Mouse (Mus musculus) forebrain, embryonic 12.5 days (tissue): ENCODE measurements around the gene Erg. TPM values are rescaled to one million over a fixed set of nuclear protein-coding genes. Genes with fewer than 3 reads are reported as not detected.

Experiments
- ATAC-seq: fragments of 200-750 bp; cut with Nextera tagmentation; 2 replicates; pipeline ENCODE4 v1.8.0; 2017; ENCODE audit warnings: moderate TSS enrichment; ENCODE audit not compliant: low FRiP score
- H3K27ac ChIP-seq: fragments of 300-500 bp; sonication (generic); 2 replicates; pipeline ENCODE4 v1.5.1; 2016; ENCODE audit warnings: mild to moderate bottlenecking
- H3K27me3 ChIP-seq: fragments of 300-500 bp; sonication (generic); 2 replicates; pipeline ENCODE4 v1.6.1; 2016; ENCODE audit warnings: mild to moderate bottlenecking
- H3K36me3 ChIP-seq: fragments of 300-500 bp; sonication (generic); replicated peaks from 2 replicates; pipeline ENCODE4 v1.6.1; 2016; ENCODE audit warnings: mild to moderate bottlenecking
- H3K4me1 ChIP-seq: fragments of 300-500 bp; sonication (generic); 2 replicates; pipeline ENCODE4 v1.6.1; 2016
- H3K4me2 ChIP-seq: fragments of 300-500 bp; sonication (generic); 2 replicates; pipeline ENCODE4 v1.6.1; 2016; ENCODE audit warnings: mild to moderate bottlenecking, moderate library complexity
- H3K4me3 ChIP-seq: fragments of 300-500 bp; sonication (generic); replicated peaks from 2 replicates; pipeline ENCODE4 v1.5.1; 2016; ENCODE audit warnings: mild to moderate bottlenecking
- H3K9ac ChIP-seq: fragments of 300-500 bp; sonication (generic); 2 replicates; pipeline ENCODE4 v1.6.1; 2016; ENCODE audit warnings: mild to moderate bottlenecking
- H3K9me3 ChIP-seq: fragments of 300-500 bp; sonication (generic); 2 replicates; pipeline ENCODE4 v1.6.1; 2016
- WGBS: fragments of 180-500 bp; shearing (Covaris S2); methylation state at CpG from one replicate; pipeline ENCODE4 v1.1.7; 2016; 5-methylcytosine and 5-hydroxymethylcytosine counted together
- polyA plus RNA-seq: library from polyadenylated mRNA; unstranded; fragments of >200 nt; fragmentation: Nextera tagmentation; extraction: Ambion mirVana; gene quantifications from 2 replicates; pipeline ENCODE4 v1.2.1, GENCODE M21; 2016

The Erg gene
- polyA plus RNA-seq, 1 experiment from 2014 or later = 3.4 TPM

DNA sequence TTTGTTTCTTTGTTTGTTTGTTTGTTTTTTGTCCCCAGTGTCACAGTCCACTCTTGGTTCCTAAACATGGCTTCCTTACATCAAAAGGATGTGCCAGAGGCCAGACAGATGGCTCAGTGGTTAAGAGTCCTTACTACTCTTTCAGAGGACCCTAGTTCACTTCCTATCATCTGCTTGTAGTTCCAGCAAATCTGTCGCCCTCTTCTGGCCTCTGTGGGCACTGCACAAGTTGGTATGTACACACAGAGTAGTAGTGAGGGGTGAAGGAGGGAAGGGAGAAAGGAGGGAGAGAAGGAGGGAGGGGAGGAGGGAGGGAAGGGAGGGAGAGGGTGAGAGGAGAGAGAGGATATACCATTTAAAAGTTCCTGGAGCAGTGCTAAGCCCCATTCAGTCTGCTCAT is 15.8 kb downstream of the Erg start:
- Histone ChIP-seq H3K27ac (no peak overlapping the region), H3K36me3 (no peaks in the 10 kb centered on the region), H3K4me3 (no peak overlapping the region), H3K4me2 (no peak overlapping the region), H3K9me3 (no peaks in the 10 kb centered on the region), H3K9ac (no peak overlapping the region), H3K27me3 (no peaks in the 10 kb centered on the region; the same call in 1 of the 2 replicates), H3K4me1 (no peaks in the 10 kb centered on the region)
- 0% methylated on average over 1 of the region's 1 CpGs for WGBS
- no peak for ATAC-seq

DNA sequence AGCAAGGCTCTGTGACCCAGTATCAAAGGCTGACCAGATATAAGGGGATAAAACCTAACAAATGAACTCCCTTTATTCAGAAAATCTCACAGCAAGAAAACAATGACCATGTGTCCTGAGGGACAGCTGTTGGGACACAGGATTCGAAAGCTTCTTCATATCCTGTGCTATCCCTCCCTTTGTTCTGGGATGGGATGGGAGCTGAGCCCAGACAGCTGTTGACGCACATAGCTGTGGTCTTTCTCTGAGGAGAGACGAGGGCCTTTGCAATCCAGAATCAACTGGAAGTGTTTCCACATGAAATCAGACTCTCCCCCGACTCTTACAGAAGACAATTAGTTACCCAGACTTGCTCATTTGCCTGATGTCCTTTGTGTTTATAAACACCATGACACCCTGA is 29.6 kb downstream of the Erg start:
- ATAC-seq = no peak
- Histone ChIP-seq H3K9ac (no peak overlapping the region), H3K4me1 (no peaks in the 10 kb centered on the region), H3K36me3 (no peaks in the 10 kb centered on the region), H3K27ac (no peak overlapping the region), H3K27me3 (no peaks in the 10 kb centered on the region), H3K4me2 (no peak overlapping the region), H3K9me3 (no peaks in the 10 kb centered on the region), H3K4me3 (no peak overlapping the region)
- 81% methylated on average over 4 of the region's 4 CpGs for WGBS

DNA sequence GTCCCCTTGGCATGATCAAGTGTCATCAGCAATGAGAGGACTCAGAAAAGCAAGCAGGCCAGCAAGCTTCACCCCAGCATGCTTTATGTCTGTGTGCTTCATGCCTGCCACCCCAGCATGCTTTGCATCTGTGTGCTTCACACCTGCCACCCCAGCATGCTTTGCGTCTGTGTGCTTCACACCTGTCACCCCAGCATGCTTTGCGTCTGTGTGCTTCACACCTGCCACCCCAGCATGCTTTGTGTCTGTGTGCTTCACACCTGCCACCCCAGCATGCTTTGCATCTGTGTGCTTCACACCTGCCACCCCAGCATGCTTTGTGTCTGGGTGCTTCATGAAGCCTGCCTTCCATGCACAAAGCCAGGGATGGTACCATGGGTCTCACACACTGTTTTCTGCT is 33.3 kb downstream of the Erg start:
- no peak for ATAC-seq
- no peak overlapping the region for H3K27ac ChIP-seq
- H3K4me3 ChIP-seq = no peak overlapping the region
- H3K4me1 ChIP-seq = no peaks in the 10 kb centered on the region
- no peaks in the 10 kb centered on the region for H3K27me3 ChIP-seq
- H3K9ac ChIP-seq = no peak overlapping the region
- H3K9me3 ChIP-seq = no peaks in the 10 kb centered on the region
- WGBS = 82% methylated on average over 2 of the region's 2 CpGs
- H3K4me2 ChIP-seq = no peak overlapping the region
- H3K36me3 ChIP-seq = no peaks in the 10 kb centered on the region

DNA sequence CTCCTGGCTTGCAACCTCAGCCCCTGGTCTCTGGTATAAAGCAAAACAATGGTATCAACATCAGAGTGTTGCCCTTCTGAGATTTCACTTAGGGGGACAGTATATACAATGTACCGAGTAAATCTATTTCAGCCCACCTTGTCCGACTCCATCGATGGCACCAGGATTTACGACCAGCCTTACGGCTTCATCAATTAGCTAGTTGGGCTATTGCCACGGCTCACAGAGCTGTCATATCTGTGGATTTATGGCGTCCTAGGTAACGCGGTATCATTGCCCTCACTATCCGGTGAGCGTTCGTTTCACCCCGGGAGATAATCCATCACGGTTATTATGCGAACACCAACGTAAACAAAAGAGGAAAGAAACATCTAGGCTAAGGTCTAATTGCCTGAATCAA is 33.9 kb downstream of the Erg start:
- Histone ChIP-seq H3K9ac (no peak overlapping the region), H3K4me1 (no peaks in the 10 kb centered on the region), H3K4me3 (no peak overlapping the region), H3K27ac (no peak overlapping the region), H3K36me3 (no peaks in the 10 kb centered on the region), H3K27me3 (no peaks in the 10 kb centered on the region), H3K4me2 (no peak overlapping the region), H3K9me3 (no peaks in the 10 kb centered on the region)
- WGBS = 75% methylated on average over 16 of the region's 16 CpGs
- no peak for ATAC-seq

DNA sequence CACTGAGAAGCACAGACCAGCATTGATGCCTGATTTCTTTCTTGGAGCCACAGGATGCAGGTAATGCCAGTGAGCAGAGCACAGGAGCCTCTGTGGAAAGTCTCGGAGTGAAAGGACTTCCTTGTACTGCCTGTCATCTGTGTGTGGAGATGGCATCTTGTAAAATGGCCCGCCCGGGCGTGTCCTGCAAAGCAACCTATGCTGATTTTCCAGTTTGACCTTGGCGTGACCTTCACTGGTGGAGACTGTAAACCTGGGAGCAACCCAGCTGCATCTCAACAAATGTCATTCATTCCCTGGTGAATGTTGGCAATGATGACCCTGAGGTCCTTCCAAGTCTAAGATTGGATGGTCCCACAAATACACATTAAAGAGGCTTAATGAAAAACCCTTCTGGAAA is 35.9 kb downstream of the Erg start:
- no peak overlapping the region for H3K4me3 ChIP-seq

DNA sequence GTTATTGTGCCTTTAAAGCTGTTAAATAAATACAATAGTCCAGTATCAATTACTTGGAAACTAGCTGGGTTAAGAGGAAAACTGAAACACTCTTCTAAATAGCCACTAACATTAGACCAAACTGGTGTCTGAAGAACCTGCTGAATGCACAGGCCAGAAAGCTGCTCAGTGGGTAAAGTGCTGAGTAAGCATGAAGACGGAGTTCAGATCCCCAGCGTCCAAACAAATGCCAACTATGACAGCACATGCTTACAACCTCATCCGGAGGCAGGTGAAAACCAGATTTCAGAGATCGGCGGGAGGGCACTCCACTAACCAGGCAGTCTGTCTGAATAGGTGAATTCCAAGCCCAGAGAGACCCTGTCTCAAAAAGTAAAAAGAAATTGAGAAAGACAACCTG is 41.6 kb downstream of the Erg start:
- Histone ChIP-seq H3K36me3 (no peaks in the 10 kb centered on the region), H3K9ac (no peak overlapping the region), H3K4me3 (no peak overlapping the region), H3K27ac (no peak overlapping the region), H3K4me1 (no peaks in the 10 kb centered on the region), H3K27me3 (no peaks in the 10 kb centered on the region), H3K9me3 (no peaks in the 10 kb centered on the region), H3K4me2 (no peak overlapping the region)
- 87% methylated on average over 5 of the region's 5 CpGs for WGBS
- ATAC-seq = no peak

More for the DNA sequence above, 35.9 kb downstream of the Erg start:
- H3K27me3 ChIP-seq = no peaks in the 10 kb centered on the region
- ATAC-seq = no peak
- no peaks in the 10 kb centered on the region for H3K9me3 ChIP-seq
- whole genome bisulfite sequencing = 95% methylated on average over 5 of the region's 5 CpGs
- no peak overlapping the region for H3K27ac ChIP-seq
- no peaks in the 10 kb centered on the region for H3K4me1 ChIP-seq
- H3K9ac ChIP-seq = no peak overlapping the region
- no peaks in the 10 kb centered on the region for H3K36me3 ChIP-seq
- no peak overlapping the region for H3K4me2 ChIP-seq

DNA sequence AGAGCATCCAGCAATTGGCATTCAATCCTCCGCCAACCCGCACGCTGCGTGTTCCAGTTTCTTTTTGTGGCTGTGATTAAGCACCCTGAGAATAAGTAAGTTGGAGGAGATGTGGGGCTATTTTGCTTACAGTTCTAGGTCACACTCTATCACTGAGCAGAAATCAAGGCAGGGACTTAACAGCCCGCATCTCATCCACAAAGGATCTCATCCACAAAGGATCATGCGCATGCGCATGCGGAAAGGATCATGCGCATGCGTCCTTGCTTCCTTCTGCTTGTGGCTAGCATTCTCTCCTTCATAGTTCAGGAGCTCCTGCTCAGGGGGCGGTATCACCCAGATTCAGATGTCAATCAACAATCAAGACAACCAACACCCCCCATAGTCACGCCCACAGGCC is 42.9 kb downstream of the Erg start:
- no peaks in the 10 kb centered on the region for H3K36me3 ChIP-seq
- no peak overlapping the region for H3K4me2 ChIP-seq
- ATAC-seq = no peak
- no peak overlapping the region for H3K27ac ChIP-seq
- no peaks in the 10 kb centered on the region for H3K4me1 ChIP-seq
- H3K27me3 ChIP-seq = no peaks in the 10 kb centered on the region
- H3K9ac ChIP-seq = no peak overlapping the region
- no peak overlapping the region for H3K4me3 ChIP-seq
- no peaks in the 10 kb centered on the region for H3K9me3 ChIP-seq
- 92% methylated on average over 12 of the region's 12 CpGs for WGBS

DNA sequence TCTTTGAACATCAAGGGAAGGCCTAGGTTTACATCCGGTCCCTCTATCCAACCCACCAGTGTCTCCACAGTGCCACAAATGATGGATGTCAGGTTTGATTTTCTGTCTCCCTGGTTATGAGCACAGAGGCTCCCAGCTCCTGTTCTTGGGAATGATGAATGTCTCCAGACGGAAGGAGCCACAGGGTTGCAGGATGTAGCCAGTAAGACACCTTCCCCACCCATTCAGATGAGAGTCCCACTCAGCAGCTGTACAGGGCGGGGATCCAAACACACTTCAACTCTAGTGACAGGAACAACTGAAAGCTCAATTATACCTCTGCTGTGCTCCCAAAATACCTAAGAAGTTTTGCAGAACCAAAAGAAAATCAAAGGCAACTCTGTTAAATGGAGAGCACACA is 51.2 kb downstream of the Erg start:
- Histone ChIP-seq H3K9ac (no peak overlapping the region), H3K4me1 (no peaks in the 10 kb centered on the region; the same call in 1 of the 2 replicates), H3K36me3 (no peaks in the 10 kb centered on the region), H3K9me3 (no peaks in the 10 kb centered on the region), H3K4me2 (no peak overlapping the region), H3K27me3 (no peaks in the 10 kb centered on the region), H3K27ac (no peak overlapping the region), H3K4me3 (no peak overlapping the region)
- ATAC-seq = no peak
- 77% methylated on average over 3 of the region's 3 CpGs for WGBS

DNA sequence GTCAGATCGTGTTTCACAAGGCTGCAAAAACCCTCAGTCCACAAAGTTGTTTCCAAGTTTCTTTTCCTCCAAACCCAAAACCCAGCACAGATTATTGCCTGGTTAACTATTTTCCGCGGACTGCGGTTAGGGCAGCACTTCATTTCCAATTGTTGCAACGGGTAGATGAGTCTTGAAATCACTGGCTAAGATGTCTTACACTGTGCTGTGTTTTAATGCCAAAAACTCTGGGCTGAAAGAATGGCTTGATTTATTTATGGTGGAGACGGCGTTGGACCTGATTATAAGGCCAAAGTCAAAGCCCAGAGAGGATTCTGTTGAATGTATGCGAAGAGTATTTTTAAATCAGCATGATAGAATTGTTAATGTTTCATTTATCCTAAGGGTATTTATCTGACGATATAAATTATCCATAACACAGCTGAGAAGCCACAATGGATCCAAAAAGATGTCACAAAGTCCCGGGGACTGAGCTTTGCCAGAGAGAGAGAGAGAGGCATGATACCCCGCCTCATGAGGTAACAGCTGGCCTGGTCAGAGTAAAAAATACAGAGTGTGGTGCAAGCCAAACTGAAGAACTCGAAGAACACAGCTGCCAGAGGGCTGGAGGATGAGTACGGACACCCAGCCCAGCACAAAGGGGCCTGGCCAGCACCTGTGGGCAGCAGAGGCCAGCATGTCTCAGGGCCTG is 53.9 kb downstream of the Erg start:
- no peak overlapping the region for H3K4me3 ChIP-seq
- H3K4me1 ChIP-seq = no peaks in the 10 kb centered on the region; the same call in 1 of the 2 replicates
- H3K4me2 ChIP-seq = no peak overlapping the region
- H3K27ac ChIP-seq = no peak overlapping the region
- WGBS = 89% methylated on average over 13 of the region's 13 CpGs
- ATAC-seq = no peak
- H3K27me3 ChIP-seq = no peaks in the 10 kb centered on the region
- no peak overlapping the region for H3K9ac ChIP-seq
- H3K36me3 ChIP-seq = no peaks in the 10 kb centered on the region
- no peaks in the 10 kb centered on the region for H3K9me3 ChIP-seq

DNA sequence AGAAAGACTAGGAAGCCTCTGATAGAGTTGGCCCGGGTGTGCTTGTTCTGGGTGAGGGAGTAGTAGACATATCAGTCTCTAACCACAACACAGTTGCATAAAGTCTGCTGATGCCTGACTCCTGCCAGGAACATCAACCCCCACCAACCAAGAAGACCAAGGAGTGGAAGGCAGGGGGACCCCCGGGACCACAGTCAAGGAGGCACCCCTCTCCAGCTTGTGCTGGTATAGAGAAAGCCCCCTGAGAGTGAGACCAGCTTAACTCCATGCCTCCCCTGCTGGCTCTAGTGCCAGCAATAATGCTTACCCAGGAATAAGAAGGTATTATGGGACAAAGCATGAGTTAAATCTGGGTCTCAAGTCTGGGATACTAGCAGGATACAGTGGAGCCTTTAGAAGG is 58.8 kb downstream of the Erg start:
- Histone ChIP-seq H3K4me1 (no peaks in the 10 kb centered on the region), H3K9me3 (no peaks in the 10 kb centered on the region), H3K9ac (no peak overlapping the region), H3K27ac (no peak overlapping the region), H3K4me3 (no peak overlapping the region), H3K4me2 (no peak overlapping the region), H3K27me3 (no peaks in the 10 kb centered on the region), H3K36me3 (no peaks in the 10 kb centered on the region)
- WGBS = 90% methylated on average over 2 of the region's 2 CpGs
- no peak for ATAC-seq

DNA sequence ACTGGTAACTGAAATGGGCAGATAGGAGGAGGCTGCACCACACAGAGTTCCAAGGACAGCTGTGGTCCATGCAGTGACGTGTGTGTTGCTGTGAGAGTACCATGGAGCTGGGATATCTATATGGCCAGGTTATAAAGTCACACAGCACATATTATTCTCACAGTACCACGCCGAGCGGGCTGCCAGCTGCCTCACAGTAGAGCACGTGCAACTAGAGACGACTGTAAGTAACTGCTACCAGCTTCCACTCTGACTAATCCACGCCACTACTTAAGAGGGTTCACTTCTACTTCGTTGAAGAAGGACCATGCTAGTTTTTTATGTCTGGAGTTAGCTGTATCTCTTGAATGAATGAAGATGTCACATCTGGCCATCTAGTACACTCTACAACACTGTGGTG is 66.9 kb downstream of the Erg start:
- no peak overlapping the region for H3K4me3 ChIP-seq
- 74% methylated on average over 8 of the region's 8 CpGs for WGBS
- H3K9me3 ChIP-seq = no peaks in the 10 kb centered on the region
- H3K36me3 ChIP-seq = no peaks in the 10 kb centered on the region
- H3K4me1 ChIP-seq = peaks cover 4% of the 10 kb centered on the region; the same call in 1 of the 2 replicates
- H3K27me3 ChIP-seq = no peaks in the 10 kb centered on the region
- H3K9ac ChIP-seq = no peak overlapping the region
- H3K4me2 ChIP-seq = no peak overlapping the region
- ATAC-seq = no peak
- no peak overlapping the region for H3K27ac ChIP-seq

DNA sequence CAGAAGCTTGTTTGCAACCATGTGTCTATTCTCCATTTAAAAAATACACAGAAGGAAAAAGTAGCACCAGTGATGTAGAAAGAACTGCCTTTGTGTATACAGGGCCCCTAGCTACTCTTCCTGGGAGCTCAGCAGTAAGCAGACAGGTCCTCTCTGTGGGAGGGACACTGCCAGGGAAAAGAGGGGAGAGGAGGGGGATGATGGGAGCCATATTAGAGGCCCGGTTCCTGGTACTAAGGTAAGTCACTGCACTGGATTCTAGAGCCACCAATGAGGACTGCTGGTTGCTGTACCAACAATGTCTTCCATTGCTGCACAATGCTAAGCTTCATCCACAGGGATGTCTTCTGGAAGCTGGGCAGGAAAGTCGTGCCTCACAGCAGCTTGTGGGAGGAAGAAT is 80.3 kb downstream of the Erg start:
- Histone ChIP-seq H3K27ac (no peak overlapping the region), H3K4me1 (no peaks in the 10 kb centered on the region), H3K36me3 (no peaks in the 10 kb centered on the region), H3K9me3 (no peaks in the 10 kb centered on the region), H3K4me2 (no peak overlapping the region), H3K4me3 (no peak overlapping the region), H3K27me3 (no peaks in the 10 kb centered on the region), H3K9ac (no peak overlapping the region)
- WGBS = 77% methylated on average over 2 of the region's 2 CpGs
- ATAC-seq = no peak

DNA sequence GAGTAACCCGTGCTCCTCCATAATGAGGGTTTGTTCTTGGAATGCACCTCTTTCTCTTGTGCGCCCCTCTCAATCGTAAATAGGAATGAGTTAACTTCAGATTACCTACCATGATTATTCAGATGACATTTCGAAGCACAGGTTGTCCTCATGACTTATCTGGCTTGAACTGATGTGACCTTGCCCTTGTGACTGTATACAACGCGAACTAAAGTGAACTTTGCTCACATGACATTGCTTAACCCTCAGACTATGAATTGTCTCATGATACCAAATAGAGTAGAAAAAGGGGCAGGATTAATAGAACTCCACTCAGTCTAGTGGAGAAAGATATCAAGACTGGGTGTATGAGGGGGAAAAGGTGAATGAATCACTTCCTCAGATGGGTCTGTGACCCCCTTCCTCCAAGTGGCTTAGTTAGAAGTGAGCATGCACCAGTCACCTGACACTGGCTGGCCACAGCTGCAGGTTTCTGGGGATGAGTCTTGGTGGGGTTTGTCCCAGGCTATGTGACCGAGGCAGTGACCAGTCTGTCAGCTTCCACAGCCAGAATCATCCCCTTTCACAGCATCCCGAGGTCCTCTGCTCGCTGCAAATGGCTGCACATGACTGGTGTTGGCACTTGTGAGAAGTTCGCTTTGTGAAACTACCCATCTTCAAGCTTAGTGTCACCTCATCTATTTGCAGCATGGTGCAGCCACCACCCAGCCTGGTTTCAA is 89.7 kb downstream of the Erg start:
- Histone ChIP-seq H3K9ac (no peak overlapping the region), H3K36me3 (no peaks in the 10 kb centered on the region), H3K4me1 (no peaks in the 10 kb centered on the region), H3K9me3 (no peaks in the 10 kb centered on the region), H3K27ac (no peak overlapping the region), H3K27me3 (no peaks in the 10 kb centered on the region), H3K4me3 (no peak overlapping the region), H3K4me2 (no peak overlapping the region)
- no peak for ATAC-seq
- 89% methylated on average over 10 of the region's 10 CpGs for WGBS
